Mouse (Mus musculus) neural tube, embryonic 14.5 days (tissue): ENCODE measurements at regions not wholly inside any gene's neighbourhood (a gene's known extent, or its start where the extent isn't known, plus 50 kb on each side); places are given as distances from the start of the nearest gene placed in this dataset.

Experiments used
- ATAC-seq: fragments of 200-750 bp; cut with Nextera tagmentation; 2 replicates; pipeline ENCODE4 v1.8.0; 2017; ENCODE audit warnings: low read depth, mild to moderate bottlenecking, moderate TSS enrichment, moderate library complexity
- H3K27ac ChIP-seq: fragments of 300-500 bp; sonication (generic); 2 replicates; pipeline ENCODE4 v1.5.1; 2014; ENCODE audit warnings: low read depth, mild to moderate bottlenecking, control low read depth, low read length, moderate library complexity, mixed read lengths
- H3K27me3 ChIP-seq: fragments of 300-500 bp; sonication (generic); 2 replicates; pipeline ENCODE4 v1.6.1; 2014; ENCODE audit warnings: low read length; ENCODE audit not compliant: control insufficient read depth, insufficient read depth
- H3K36me3 ChIP-seq: fragments of 300-500 bp; sonication (generic); 2 replicates; pipeline ENCODE4 v1.6.1; 2014; ENCODE audit warnings: low read length, mixed read lengths; ENCODE audit not compliant: control insufficient read depth, insufficient read depth
- H3K4me1 ChIP-seq: fragments of 300-500 bp; sonication (generic); 2 replicates; pipeline ENCODE4 v1.6.1; 2014; ENCODE audit warnings: low read length; ENCODE audit not compliant: control insufficient read depth, insufficient read depth
- H3K4me2 ChIP-seq: fragments of 300-500 bp; sonication (generic); 2 replicates; pipeline ENCODE4 v1.6.1; 2014; ENCODE audit warnings: mild to moderate bottlenecking, low read depth, low read length, control low read depth
- H3K4me3 ChIP-seq: fragments of 300-500 bp; sonication (generic); 2 replicates; pipeline ENCODE4 v1.5.1; 2014; ENCODE audit warnings: low read depth, low read length, control low read depth, mixed read lengths
- H3K9ac ChIP-seq: fragments of 300-500 bp; sonication (generic); replicated peaks from 2 replicates; pipeline ENCODE4 v1.6.1; 2014; ENCODE audit warnings: low read depth, mild to moderate bottlenecking, control low read depth, low read length, mixed read lengths
- H3K9me3 ChIP-seq: fragments of 300-500 bp; sonication (generic); 2 replicates; pipeline ENCODE4 v1.6.1; 2016; ENCODE audit warnings: low read length; ENCODE audit not compliant: control insufficient read depth
- WGBS: fragments of 180-500 bp; shearing (Covaris S2); extraction: QIAGEN DNeasy Blood & Tissue Kit; methylation state at CpG from one replicate; pipeline ENCODE4 v1.1.7; 2014; 5-methylcytosine and 5-hydroxymethylcytosine counted together

GRCm38 (mm10) chr15:23979506-23979905 lies 1430.7 kb downstream of the Cdh18 start:
- Histone ChIP-seq H3K4me1 (no peaks in the 10 kb centered on the region), H3K27ac (no peak overlapping the region), H3K9ac (no peak overlapping the region), H3K4me2 (no peak overlapping the region), H3K36me3 (no peaks in the 10 kb centered on the region), H3K27me3 (no peaks in the 10 kb centered on the region), H3K4me3 (no peak overlapping the region), H3K9me3 (no peaks in the 10 kb centered on the region)
- ATAC-seq: no peak
- 84% methylated on average over 3 of the region's 3 CpGs for WGBS
